Mouse (Mus musculus): Measurements from ENCODE around the gene Pola1.

Gene Pola1

GRCm38 (mm10) chrX:93289076-93289475 is 342.9 kb downstream of the Pola1 start:
- DNase-seq (ENCODE audit: low read depth, low spot score): peak; percentile 36

- no peak for DNase-seq (ENCODE audit: low read depth, low spot score)
These were observed 343.6 kb downstream of the Pola1 start for GRCm38 (mm10) chrX:93288339-93288738.

GRCm38 (mm10) chrX:93286291-93286893 is 345.6 kb downstream of the Pola1 start, which contains the start of gene Arx:
TSS of gene Arx (plus strand) at chrX:93286445.
- peak; percentile 88 for DNase-seq (ENCODE audit: low read depth, low spot score)

GRCm38 (mm10) chrX:93285091-93285490 is 346.9 kb downstream of the Pola1 start:
- no peak for DNase-seq (ENCODE audit: low read depth, low spot score)

GRCm38 (mm10) chrX:93281756-93282155 is 350.2 kb downstream of the Pola1 start:
- DNase-seq (ENCODE audit: low read depth, low spot score): peak; percentile 22

- peak; percentile 80 for DNase-seq (ENCODE audit: low read depth, low spot score)
These were observed 350.8 kb downstream of the Pola1 start for GRCm38 (mm10) chrX:93281028-93281723.

GRCm38 (mm10) chrX:93279940-93280339 is 352.0 kb downstream of the Pola1 start:
- DNase-seq (ENCODE audit: low read depth, low spot score): no peak

GRCm38 (mm10) chrX:93275689-93276088 is 356.3 kb downstream of the Pola1 start:
- no peak for DNase-seq (ENCODE audit: low read depth, low spot score)
